ENCODE assay signal across 43 mouse cellular contexts in the genomic region with DNA sequence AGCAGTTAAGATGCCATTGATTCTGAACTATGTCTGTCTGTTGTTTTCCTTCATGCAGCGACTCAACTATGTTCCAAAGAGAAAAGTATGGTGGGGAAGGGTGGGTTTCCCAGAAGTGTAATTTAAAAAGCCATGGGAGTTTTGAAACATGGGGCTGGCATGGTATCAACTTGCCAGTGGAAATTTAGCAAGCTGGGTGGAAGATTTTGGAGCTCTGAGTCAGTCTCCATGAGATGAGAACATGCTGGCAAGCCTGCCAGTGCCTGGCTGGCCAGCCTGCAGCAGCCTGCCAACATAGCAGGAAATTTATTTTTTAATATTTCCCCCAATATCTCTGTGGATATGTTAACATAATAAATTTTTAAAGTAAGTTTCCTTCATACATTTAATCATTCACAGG. TPM values are rescaled to one million over a fixed set of nuclear protein-coding genes. Genes with fewer than 3 reads are reported as not detected.
DNase-seq lines count a peak whose midpoint lies in the region; ATAC-seq and TF ChIP-seq lines count a peak whose summit lies in the region.
"Had no signal": no experiment of that assay in that cellular context is flagged by ENCODE, and none has a peak within 500 bp of the region (broad histone marks: within the 10 kb centered on the region; RNA-seq: fewer than 3 reads in every experiment).

No protein-coding gene starts in this region.

- no peaks in the 10 kb centered on the region for H3K36me3 ChIP-seq in midbrain, embryonic 15.5 days (replicated peaks)
- H3K36me3 ChIP-seq: embryonic facial prominence, embryonic 13.5 days; forebrain, embryonic 10.5 days; heart, embryonic 13.5 days; limb, embryonic 13.5 days; liver, embryonic 12.5 days; midbrain, embryonic 12.5 days; neural tube, embryonic 15.5 days had no signal

- no peak for ATAC-seq in cerebellum, adult (ENCODE audit: insufficient number of reproducible peaks, low FRiP score, low TSS enrichment)
- ATAC-seq in granulocyte monocyte progenitor cell, adult 5-6 weeks (replicated peaks; ENCODE audit: poor library complexity, severe bottlenecking): no peak
- no peak for ATAC-seq in midbrain, embryonic 15.5 days (replicated peaks)
- ATAC-seq: forebrain, embryonic 16.5 days; liver, embryonic 12.5 days; liver, postnatal 0 days; Patski had no signal

- H3K4me3 ChIP-seq in layer of hippocampus, adult 2 months: no peak overlapping the region
- no peak overlapping the region for H3K4me3 ChIP-seq in midbrain, embryonic 15.5 days
- H3K4me3 ChIP-seq: embryonic facial prominence, embryonic 13.5 days; forebrain, embryonic 10.5 days; heart, embryonic 13.5 days; left cerebral cortex, adult 2 months; limb, embryonic 13.5 days; liver, embryonic 12.5 days; megakaryocyte, embryonic 14.5 days; midbrain, embryonic 12.5 days; neural tube, embryonic 15.5 days had no signal

- H3K4me2 ChIP-seq in midbrain, embryonic 15.5 days: no peak overlapping the region
- H3K4me2 ChIP-seq: embryonic facial prominence, embryonic 13.5 days; heart, embryonic 13.5 days; hindbrain, embryonic 14.5 days; limb, embryonic 13.5 days; liver, embryonic 12.5 days; midbrain, embryonic 12.5 days; neural tube, embryonic 15.5 days had no signal

- WGBS in midbrain, embryonic 15.5 days: 69% methylated on average over 1 of the region's 1 CpGs

- no peaks in the 10 kb centered on the region for H3K9me3 ChIP-seq in midbrain, embryonic 15.5 days
- H3K9me3 ChIP-seq: embryonic facial prominence, embryonic 13.5 days; forebrain, embryonic 10.5 days; heart, embryonic 13.5 days; limb, embryonic 13.5 days; liver, embryonic 12.5 days; midbrain, embryonic 12.5 days; neural tube, embryonic 15.5 days had no signal

- H3K27ac ChIP-seq in layer of hippocampus, adult 2 months: peak overlapping the region; percentile 43; the same call in 1 of the 2 replicates
- no peak overlapping the region for H3K27ac ChIP-seq in midbrain, embryonic 15.5 days
- H3K27ac ChIP-seq: embryonic facial prominence, embryonic 13.5 days; forebrain, embryonic 10.5 days; heart, embryonic 13.5 days; hindbrain, embryonic 14.5 days; left cerebral cortex, adult 2 months; limb, embryonic 13.5 days; liver, embryonic 12.5 days; midbrain, embryonic 12.5 days; neural tube, embryonic 15.5 days; stomach, postnatal 0 days had no signal

- H3K9ac ChIP-seq in midbrain, embryonic 15.5 days: no peak overlapping the region
- H3K9ac ChIP-seq: embryonic facial prominence, embryonic 13.5 days; heart, embryonic 13.5 days; hindbrain, embryonic 14.5 days; limb, embryonic 13.5 days; liver, embryonic 12.5 days; liver, postnatal 0 days; midbrain, embryonic 12.5 days; neural tube, embryonic 15.5 days had no signal

- no peaks in the 10 kb centered on the region for H3K27me3 ChIP-seq in midbrain, embryonic 15.5 days (replicated peaks)
- H3K27me3 ChIP-seq: embryonic facial prominence, embryonic 13.5 days; heart, embryonic 13.5 days; limb, embryonic 13.5 days; liver, embryonic 12.5 days; megakaryocyte, embryonic 14.5 days; midbrain, embryonic 12.5 days; neural tube, embryonic 15.5 days; Patski had no signal

- peak; percentile 46 to 63 for DNase-seq in cerebellum, postnatal 14 days
- DNase-seq in right cerebral cortex, adult 18-20 months: peak; percentile 2
- DNase-seq in right cerebral cortex, adult 2 months (ENCODE audit: low spot score in 2 of 2): no peak
- peak; percentile 23 to 33 for DNase-seq in layer of hippocampus, adult 2 months (ENCODE audit: low spot score in 2 of 2)
- peak; percentile 16 to 39 for DNase-seq in layer of hippocampus, postnatal 36 days
- DNase-seq: adrenal gland, postnatal 14 days; cerebellum, adult 9-10 months; heart, postnatal 10 days; kidney, adult 2 months; kidney, postnatal 36 days; liver, postnatal 0 days; lung, postnatal 4 days; retina, postnatal 1 day; spleen, adult 18-20 months; thymus, adult 18-20 months; thymus, postnatal 25 days had no signal

- no peak for TF ChIP-seq CTCF in layer of hippocampus, adult 2 months (conservative IDR thresholded peaks at IDR 0.05)

- H3K4me1 ChIP-seq in midbrain, embryonic 15.5 days: no peaks in the 10 kb centered on the region
- H3K4me1 ChIP-seq: embryonic facial prominence, embryonic 13.5 days; forebrain, embryonic 10.5 days; heart, embryonic 13.5 days; limb, embryonic 13.5 days; liver, embryonic 12.5 days; megakaryocyte, embryonic 14.5 days; midbrain, embryonic 12.5 days; neural tube, embryonic 15.5 days had no signal

RNA-seq across cellular contexts. Expression of gene Olfr1079, which starts 11.3 kb away (rescaled TPM):
- total RNA-seq in layer of hippocampus, adult 2 months (2021): not detected
- not detected for total RNA-seq in layer of hippocampus, postnatal 36 days (2021)
- not detected in 2 replicates for total RNA-seq in granulocyte monocyte progenitor cell, adult 5-6 weeks (2014; fragmentation: Nextera tagmentation)
- total RNA-seq in granulocyte monocyte progenitor cell, adult 5-6 weeks (2017): not detected in 2 replicates
- not detected in 2 replicates for polyA plus RNA-seq in midbrain, embryonic 15.5 days (2015; fragmentation: Nextera tagmentation; extraction: Ambion mirVana)
- total RNA-seq: adrenal gland, postnatal 14 days; common myeloid progenitor, adult 5-6 weeks; gastrocnemius, adult 8-10 months; gastrocnemius, postnatal 4 days; heart, adult 8-10 months; heart, postnatal 10 days; hematopoietic stem cell, adult 5-6 weeks; left cerebral cortex, adult 2 months; left cerebral cortex, postnatal 25 days; MEL; monocyte, adult 5-6 weeks had no signal
- polyA plus RNA-seq: embryonic facial prominence, embryonic 13.5 days; forebrain, embryonic 10.5 days; forebrain, embryonic 16.5 days; heart, embryonic 13.5 days; hindbrain, embryonic 14.5 days; intestine, embryonic 14.5 days; kidney, adult 2 months; kidney, embryonic 16.5 days; limb, embryonic 13.5 days; liver, embryonic 12.5 days; liver, postnatal 0 days; lung, embryonic 16.5 days; midbrain, embryonic 12.5 days; neural tube, embryonic 15.5 days; Patski; stomach, postnatal 0 days had no signal

RNA-seq across cellular contexts. Expression of gene Olfr1076, which starts 22.7 kb away (rescaled TPM):
- total RNA-seq in layer of hippocampus, adult 2 months (2021): not detected
- not detected for total RNA-seq in layer of hippocampus, postnatal 36 days (2021)
- total RNA-seq in granulocyte monocyte progenitor cell, adult 5-6 weeks (2014; fragmentation: Nextera tagmentation): not detected in 2 replicates
- total RNA-seq in granulocyte monocyte progenitor cell, adult 5-6 weeks (2017): not detected in 2 replicates
- polyA plus RNA-seq in midbrain, embryonic 15.5 days (2015; fragmentation: Nextera tagmentation; extraction: Ambion mirVana): not detected in 2 replicates
- total RNA-seq: adrenal gland, postnatal 14 days; common myeloid progenitor, adult 5-6 weeks; gastrocnemius, adult 8-10 months; gastrocnemius, postnatal 4 days; heart, adult 8-10 months; heart, postnatal 10 days; hematopoietic stem cell, adult 5-6 weeks; left cerebral cortex, adult 2 months; left cerebral cortex, postnatal 25 days; MEL; monocyte, adult 5-6 weeks had no signal
- polyA plus RNA-seq: embryonic facial prominence, embryonic 13.5 days; forebrain, embryonic 10.5 days; forebrain, embryonic 16.5 days; heart, embryonic 13.5 days; hindbrain, embryonic 14.5 days; intestine, embryonic 14.5 days; kidney, adult 2 months; kidney, embryonic 16.5 days; limb, embryonic 13.5 days; liver, embryonic 12.5 days; liver, postnatal 0 days; lung, embryonic 16.5 days; midbrain, embryonic 12.5 days; neural tube, embryonic 15.5 days; Patski; stomach, postnatal 0 days had no signal

RNA-seq across cellular contexts. Expression of gene Olfr1080, which starts 27.0 kb away (rescaled TPM):
- total RNA-seq in layer of hippocampus, adult 2 months (2021): not detected
- not detected for total RNA-seq in layer of hippocampus, postnatal 36 days (2021)
- not detected in 2 replicates for total RNA-seq in granulocyte monocyte progenitor cell, adult 5-6 weeks (2014; fragmentation: Nextera tagmentation)
- total RNA-seq in granulocyte monocyte progenitor cell, adult 5-6 weeks (2017): not detected in 2 replicates
- polyA plus RNA-seq in midbrain, embryonic 15.5 days (2015; fragmentation: Nextera tagmentation; extraction: Ambion mirVana): not detected in 2 replicates
- total RNA-seq: adrenal gland, postnatal 14 days; common myeloid progenitor, adult 5-6 weeks; gastrocnemius, adult 8-10 months; gastrocnemius, postnatal 4 days; heart, adult 8-10 months; heart, postnatal 10 days; hematopoietic stem cell, adult 5-6 weeks; left cerebral cortex, adult 2 months; left cerebral cortex, postnatal 25 days; MEL; monocyte, adult 5-6 weeks had no signal
- polyA plus RNA-seq: embryonic facial prominence, embryonic 13.5 days; forebrain, embryonic 10.5 days; forebrain, embryonic 16.5 days; heart, embryonic 13.5 days; hindbrain, embryonic 14.5 days; intestine, embryonic 14.5 days; kidney, adult 2 months; kidney, embryonic 16.5 days; limb, embryonic 13.5 days; liver, embryonic 12.5 days; liver, postnatal 0 days; lung, embryonic 16.5 days; midbrain, embryonic 12.5 days; neural tube, embryonic 15.5 days; Patski; stomach, postnatal 0 days had no signal

RNA-seq across cellular contexts. Expression of gene Olfr228, which starts 43.8 kb away (rescaled TPM):
- not detected for total RNA-seq in layer of hippocampus, adult 2 months (2021)
- not detected for total RNA-seq in layer of hippocampus, postnatal 36 days (2021)
- total RNA-seq in granulocyte monocyte progenitor cell, adult 5-6 weeks (2014; fragmentation: Nextera tagmentation): not detected in 2 replicates
- total RNA-seq in granulocyte monocyte progenitor cell, adult 5-6 weeks (2017): not detected in 2 replicates
- not detected in 2 replicates for polyA plus RNA-seq in midbrain, embryonic 15.5 days (2015; fragmentation: Nextera tagmentation; extraction: Ambion mirVana)
- total RNA-seq: adrenal gland, postnatal 14 days; common myeloid progenitor, adult 5-6 weeks; gastrocnemius, adult 8-10 months; gastrocnemius, postnatal 4 days; heart, adult 8-10 months; heart, postnatal 10 days; hematopoietic stem cell, adult 5-6 weeks; left cerebral cortex, adult 2 months; left cerebral cortex, postnatal 25 days; MEL; monocyte, adult 5-6 weeks had no signal
- polyA plus RNA-seq: embryonic facial prominence, embryonic 13.5 days; forebrain, embryonic 10.5 days; forebrain, embryonic 16.5 days; heart, embryonic 13.5 days; hindbrain, embryonic 14.5 days; intestine, embryonic 14.5 days; kidney, adult 2 months; kidney, embryonic 16.5 days; limb, embryonic 13.5 days; liver, embryonic 12.5 days; liver, postnatal 0 days; lung, embryonic 16.5 days; midbrain, embryonic 12.5 days; neural tube, embryonic 15.5 days; Patski; stomach, postnatal 0 days had no signal

Comparison
In these comparisons a context has a peak if more than half of its experiments do, and no peak if none do; other contexts are left out.
1. DNase-seq: peak in cerebellum, postnatal 14 days (2 of 2), right cerebral cortex, adult 18-20 months (single experiment), layer of hippocampus, adult 2 months (2 of 2) and layer of hippocampus, postnatal 36 days (2 of 2); none in right cerebral cortex, adult 2 months (0 of 2).